Mouse (Mus musculus): ENCODE measurements at regions not wholly inside any gene's neighbourhood (a gene's known extent, or its start where the extent isn't known, plus 50 kb on each side); places are given as distances from the start of the nearest gene placed in this dataset.

GRCm38 (mm10) chr14:105494415-105494814, 236.0 kb downstream of the Ndfip2 start:
- DNase-seq = no peak

- no peak for DNase-seq
Measured at GRCm38 (mm10) chr14:105490158-105490557, 231.8 kb downstream of the Ndfip2 start.

GRCm38 (mm10) chr14:105483352-105484083, 225.1 kb downstream of the Ndfip2 start:
- DNase-seq = peak; percentile 26

- DNase-seq = no peak
Measured at GRCm38 (mm10) chr14:105482644-105483351, 224.4 kb downstream of the Ndfip2 start.

GRCm38 (mm10) chr14:105480048-105480447, 221.7 kb downstream of the Ndfip2 start:
- DNase-seq = no peak

- no peak for DNase-seq
Measured at GRCm38 (mm10) chr14:105474991-105475553, 216.7 kb downstream of the Ndfip2 start.

GRCm38 (mm10) chr14:105448919-105449458, 190.6 kb downstream of the Ndfip2 start:
- DNase-seq = no peak

GRCm38 (mm10) chr14:105447088-105447487, 188.7 kb downstream of the Ndfip2 start:
- DNase-seq = no peak

GRCm38 (mm10) chr14:105435343-105435742, 177.0 kb downstream of the Ndfip2 start:
- no peak for DNase-seq

- no peak for DNase-seq
Measured at GRCm38 (mm10) chr14:105433456-105433855, 175.1 kb downstream of the Ndfip2 start.

GRCm38 (mm10) chr14:105432670-105433069, 174.3 kb downstream of the Ndfip2 start:
- DNase-seq = peak; percentile 21

GRCm38 (mm10) chr14:105431584-105431983, 173.2 kb downstream of the Ndfip2 start:
- no peak for DNase-seq

- no peak for DNase-seq
Measured at GRCm38 (mm10) chr14:105429664-105430257, 171.4 kb downstream of the Ndfip2 start.

GRCm38 (mm10) chr14:105427474-105427901, 169.1 kb downstream of the Ndfip2 start:
- peak; percentile 13 for DNase-seq

GRCm38 (mm10) chr14:105426597-105427334, 168.4 kb downstream of the Ndfip2 start:
- DNase-seq = no peak

GRCm38 (mm10) chr14:105417967-105418366, 159.6 kb downstream of the Ndfip2 start:
- no peak for DNase-seq

GRCm38 (mm10) chr14:105417458-105417960, 159.1 kb downstream of the Ndfip2 start:
- DNase-seq = no peak

- DNase-seq = no peak
Measured at GRCm38 (mm10) chr14:105416964-105417363, 158.6 kb downstream of the Ndfip2 start.

GRCm38 (mm10) chr14:105404662-105405061, 146.3 kb downstream of the Ndfip2 start:
- DNase-seq = no peak

- DNase-seq = no peak
Measured at GRCm38 (mm10) chr14:105404241-105404640, 145.9 kb downstream of the Ndfip2 start.

GRCm38 (mm10) chr14:105403256-105403655, 144.9 kb downstream of the Ndfip2 start:
- DNase-seq = no peak

- DNase-seq = no peak
Measured at GRCm38 (mm10) chr14:105402556-105402955, 144.2 kb downstream of the Ndfip2 start.

Measured in liver (tissue).